Mouse (Mus musculus) lung, postnatal 36 days (tissue): ENCODE measurements at regions not wholly inside any gene's neighbourhood (a gene's known extent, or its start where the extent isn't known, plus 50 kb on each side); places are given as distances from the start of the nearest gene placed in this dataset.
"Not testable (repeated sequence)": the region's sequence is repeated elsewhere in the genome, so short reads cannot be mapped to it uniquely, and the experiment has no call there.

Experiments used
- DNase-seq: peaks from one replicate; pipeline ENCODE4 v3.0.0; 2022; ENCODE audit warnings: mixed read lengths

DNA sequence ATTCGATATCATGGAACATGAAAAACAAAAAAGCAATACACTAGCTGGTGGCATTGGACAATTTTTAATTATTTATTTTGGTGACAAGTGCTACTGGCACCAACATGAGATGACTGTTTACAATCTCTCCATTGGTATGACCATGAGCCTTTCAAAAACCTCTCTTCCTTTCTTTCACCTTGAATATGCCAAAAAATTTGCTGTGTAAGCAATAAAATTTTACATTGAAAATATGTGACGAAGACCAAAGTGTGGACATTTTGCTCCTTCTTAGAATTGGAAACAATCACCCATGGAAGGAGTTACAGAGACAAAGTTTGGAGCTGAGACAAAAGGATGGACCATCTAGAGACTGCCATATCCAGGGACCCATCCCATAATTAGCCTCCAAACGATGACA, 83.4 kb upstream of the Gm49339 start:
- DNase-seq: not testable (repeated sequence)

DNA sequence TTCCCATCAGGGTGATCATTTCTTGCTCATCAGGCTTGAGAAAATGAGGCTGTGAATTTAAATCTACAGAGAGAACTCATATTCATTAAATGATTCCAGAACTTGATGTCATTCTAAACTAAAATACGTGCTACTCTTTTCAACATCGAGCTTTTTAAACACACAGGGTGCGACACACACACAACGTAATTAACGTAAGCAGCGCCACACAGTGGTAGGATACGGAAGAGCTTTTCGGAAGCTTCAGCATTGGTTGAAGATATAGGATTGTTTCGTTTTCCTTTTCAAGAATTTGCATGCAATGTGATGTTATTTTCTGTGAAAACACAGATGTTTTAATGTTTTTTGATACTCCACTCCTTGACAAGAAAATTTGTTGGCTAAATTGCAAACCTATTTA, 75.3 kb upstream of the Gm49339 start:
- peak; percentile 57 for DNase-seq

DNA sequence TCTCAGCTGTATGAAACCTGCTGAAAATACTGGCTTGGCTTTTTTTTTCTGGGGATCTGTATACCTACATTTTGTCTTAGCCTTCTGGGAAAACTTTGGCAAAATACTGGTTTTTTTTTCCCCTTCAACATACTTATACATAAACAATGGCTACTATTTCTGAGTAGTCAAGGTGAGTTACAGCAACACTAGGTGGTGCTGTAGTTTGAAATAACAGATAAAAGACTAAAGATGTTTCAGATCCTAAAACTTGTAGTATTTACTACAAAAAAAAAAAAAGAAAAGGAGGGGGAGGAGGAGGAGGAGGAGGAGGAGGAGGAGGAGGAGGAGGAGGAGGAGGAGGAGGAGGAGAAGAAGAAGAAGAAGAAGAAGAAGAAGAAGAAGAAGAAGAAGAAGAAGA, 67.6 kb upstream of the Gm49339 start:
- no peak for DNase-seq

DNA sequence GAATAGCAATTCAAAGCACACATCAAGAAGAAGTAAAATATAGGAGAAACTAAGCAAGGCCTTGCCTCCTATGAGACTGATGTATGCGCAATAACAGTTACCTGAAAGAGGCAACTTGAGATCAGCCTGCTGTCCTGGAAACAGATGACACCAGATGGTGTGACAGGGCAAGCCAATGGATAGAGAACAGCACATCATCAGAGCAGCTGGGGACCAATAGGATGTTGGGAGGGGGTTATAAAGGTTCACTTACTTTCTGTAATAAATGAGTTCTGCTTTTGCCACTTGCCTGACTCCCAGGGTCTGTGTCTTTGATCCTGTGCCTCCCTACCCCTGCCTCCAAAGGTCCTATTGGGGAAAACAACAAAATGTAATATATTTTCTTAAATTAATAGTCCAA, 65.9 kb upstream of the Gm49339 start:
- no peak for DNase-seq

DNA sequence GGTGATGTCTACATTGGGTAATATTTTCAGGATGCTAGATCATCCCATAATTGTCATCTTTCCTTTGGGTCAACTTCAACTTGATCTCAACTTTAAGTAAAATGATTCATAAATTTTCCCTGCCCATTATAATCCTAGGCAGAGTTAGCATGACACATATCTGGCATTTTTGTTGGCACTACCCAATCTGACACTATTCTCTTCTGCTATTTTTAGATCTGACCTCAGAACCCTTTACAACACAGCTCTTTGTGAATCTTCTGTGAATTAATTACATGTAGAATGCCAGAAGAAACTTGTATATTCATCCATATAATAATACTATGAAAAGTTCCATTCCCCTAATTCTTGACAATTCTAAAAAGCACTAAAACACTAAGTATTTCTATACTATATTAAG, 63.7 kb upstream of the Gm49339 start:
- DNase-seq: no peak

DNA sequence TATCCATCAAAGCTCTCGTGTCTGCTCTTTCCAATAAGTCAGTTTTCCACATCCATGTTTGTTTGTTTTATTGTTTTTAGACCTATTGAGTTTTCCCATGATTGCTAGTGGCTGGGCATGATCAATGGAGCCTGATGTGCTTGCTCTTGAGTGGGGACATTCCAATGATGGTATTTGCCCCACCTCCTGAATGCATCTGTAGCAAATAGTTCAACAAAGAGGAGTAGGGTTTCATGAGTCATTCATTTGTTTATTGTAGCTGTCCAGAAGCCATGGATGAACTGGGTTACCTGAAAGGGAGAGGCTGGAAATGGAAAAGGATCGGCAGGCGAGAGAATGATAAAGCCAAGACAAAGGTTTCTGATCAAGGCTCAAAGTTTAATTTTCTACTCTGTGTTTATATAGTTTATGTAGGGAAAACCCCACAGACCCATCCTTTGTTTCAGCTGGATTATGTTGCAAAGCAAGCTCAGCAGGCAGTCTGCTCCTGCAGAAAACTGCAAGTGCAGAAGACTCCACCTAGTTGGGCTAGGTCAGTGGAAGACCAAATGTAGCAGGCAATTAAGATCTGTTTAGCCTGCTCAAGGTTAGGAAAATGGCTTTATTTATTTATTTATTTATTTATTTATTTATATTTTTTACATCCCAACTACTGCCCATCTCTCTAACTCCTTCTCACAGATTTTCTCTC, 63.0 kb upstream of the Gm49339 start:
- no peak for DNase-seq

DNA sequence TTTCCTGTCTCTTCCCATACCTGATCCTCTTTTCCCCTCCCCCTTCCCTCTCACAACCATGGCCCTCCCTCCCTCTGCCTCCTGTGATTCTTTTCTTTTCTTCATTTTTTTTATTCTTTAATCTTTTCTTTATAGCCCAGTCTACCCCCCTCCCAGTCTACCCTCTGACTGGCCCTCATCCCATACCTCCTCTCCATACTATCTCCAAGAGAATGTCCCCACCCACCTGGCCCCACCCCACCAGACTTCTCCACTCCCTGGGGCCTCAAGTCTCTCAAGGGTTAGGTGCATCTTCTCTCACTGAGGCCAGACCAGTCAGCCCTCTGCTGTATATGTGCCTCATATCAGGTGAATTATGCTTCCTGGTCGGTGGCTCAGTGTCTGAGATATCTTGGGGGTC, 61.9 kb upstream of the Gm49339 start:
- no peak for DNase-seq

DNA sequence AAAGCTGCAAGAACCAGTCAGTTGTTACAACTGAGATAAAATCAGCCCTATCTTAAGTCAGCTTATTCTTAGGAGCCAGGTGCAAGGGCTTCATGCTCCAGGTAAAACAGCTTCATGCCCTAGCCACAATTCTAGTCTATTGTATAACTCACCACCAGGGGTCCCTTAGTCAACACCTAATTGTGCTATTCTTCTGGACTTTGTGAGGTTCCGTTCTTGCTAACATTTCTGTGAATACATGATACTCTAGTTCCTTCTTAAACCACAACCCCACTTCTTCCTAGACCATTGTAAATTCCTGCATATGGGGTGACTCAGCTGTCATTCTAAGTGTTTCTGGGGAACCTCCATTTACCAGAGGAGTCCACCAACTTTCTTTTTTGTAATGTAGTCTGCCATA, 57.9 kb upstream of the Gm49339 start:
- DNase-seq: peak; percentile 28
